Mouse (Mus musculus): ENCODE data around the gene Dtl. TPM values are rescaled to one million over a fixed set of nuclear protein-coding genes. Genes with fewer than 3 reads are reported as not detected.

Gene Dtl
- 2.7 TPM for polyA plus RNA-seq (2014; fragmentation: Illumina TruSeq; extraction: RNeasy Lipid Tissue Mini Kit (QIAGEN cat#74804); ENCODE audit: low read depth, low replicate concordance)

DNA sequence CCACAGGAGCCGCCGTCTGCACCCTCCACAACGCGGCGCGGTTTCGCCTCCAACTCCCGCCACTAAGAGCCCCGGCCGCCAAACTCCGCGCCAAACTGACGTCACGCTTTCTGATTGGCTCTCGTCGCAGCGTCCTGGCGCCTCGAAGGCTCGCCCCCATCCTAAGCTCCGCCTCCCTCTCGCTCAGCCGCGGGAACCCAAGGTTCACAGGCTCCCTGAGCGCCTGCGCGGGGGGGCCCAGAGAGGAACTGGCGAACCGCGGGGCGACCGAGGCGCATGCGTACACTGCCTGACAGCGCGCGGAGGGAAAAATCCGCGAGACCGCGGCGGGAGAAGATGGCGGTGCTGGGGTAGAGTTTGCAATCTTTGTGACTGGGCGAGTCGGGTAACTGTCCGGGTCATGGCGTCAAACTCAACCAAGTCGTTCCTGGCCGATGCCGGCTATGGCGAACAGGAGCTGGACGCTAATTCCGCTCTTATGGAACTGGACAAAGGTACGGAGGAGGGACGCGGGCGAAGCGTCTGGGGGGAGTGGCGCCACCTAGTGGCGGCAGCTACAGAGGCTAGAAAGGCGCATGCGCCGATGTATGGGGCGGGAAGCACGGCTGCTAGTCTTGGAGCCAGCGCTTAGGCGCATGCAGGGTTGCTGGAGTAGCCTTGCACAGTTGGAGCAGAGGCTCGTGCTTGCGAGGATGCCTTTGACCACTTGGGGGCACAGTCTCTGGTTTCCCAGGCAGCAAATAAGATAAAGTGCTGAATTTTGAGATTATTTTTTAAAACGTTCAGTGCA is at the start of gene Dtl, which contains the start of gene Ints7:
Gene Dtl, minus strand, starts transcription at position 87 of the 790 bp plus-strand sequence.
Gene Ints7, plus strand, starts transcription at position 179 of the 790 bp plus-strand sequence.

Other genes starting within 250 kb of the Dtl start
- 7.1 TPM for gene Tmem206, start 249.6 kb downstream of the Dtl start, polyA plus RNA-seq (2014; fragmentation: Illumina TruSeq; extraction: RNeasy Lipid Tissue Mini Kit (QIAGEN cat#74804); ENCODE audit: low read depth, low replicate concordance)
- gene Ppp2r5a, start 172.3 kb downstream of the Dtl start, polyA plus RNA-seq (2014; fragmentation: Illumina TruSeq; extraction: RNeasy Lipid Tissue Mini Kit (QIAGEN cat#74804); ENCODE audit: low read depth, low replicate concordance) = 297 TPM
- gene Ints7, start 92 bp upstream of the Dtl start, polyA plus RNA-seq (2014; fragmentation: Illumina TruSeq; extraction: RNeasy Lipid Tissue Mini Kit (QIAGEN cat#74804); ENCODE audit: low read depth, low replicate concordance) = 10.9 TPM
- gene Lpgat1, start 142.3 kb upstream of the Dtl start, polyA plus RNA-seq (2014; fragmentation: Illumina TruSeq; extraction: RNeasy Lipid Tissue Mini Kit (QIAGEN cat#74804); ENCODE audit: low read depth, low replicate concordance) = 129 TPM
- gene Nek2, start 245.9 kb upstream of the Dtl start, polyA plus RNA-seq (2014; fragmentation: Illumina TruSeq; extraction: RNeasy Lipid Tissue Mini Kit (QIAGEN cat#74804); ENCODE audit: low read depth, low replicate concordance) = 2.4 TPM

Data from adrenal gland, adult 10 weeks (tissue).